In the genomic region with DNA sequence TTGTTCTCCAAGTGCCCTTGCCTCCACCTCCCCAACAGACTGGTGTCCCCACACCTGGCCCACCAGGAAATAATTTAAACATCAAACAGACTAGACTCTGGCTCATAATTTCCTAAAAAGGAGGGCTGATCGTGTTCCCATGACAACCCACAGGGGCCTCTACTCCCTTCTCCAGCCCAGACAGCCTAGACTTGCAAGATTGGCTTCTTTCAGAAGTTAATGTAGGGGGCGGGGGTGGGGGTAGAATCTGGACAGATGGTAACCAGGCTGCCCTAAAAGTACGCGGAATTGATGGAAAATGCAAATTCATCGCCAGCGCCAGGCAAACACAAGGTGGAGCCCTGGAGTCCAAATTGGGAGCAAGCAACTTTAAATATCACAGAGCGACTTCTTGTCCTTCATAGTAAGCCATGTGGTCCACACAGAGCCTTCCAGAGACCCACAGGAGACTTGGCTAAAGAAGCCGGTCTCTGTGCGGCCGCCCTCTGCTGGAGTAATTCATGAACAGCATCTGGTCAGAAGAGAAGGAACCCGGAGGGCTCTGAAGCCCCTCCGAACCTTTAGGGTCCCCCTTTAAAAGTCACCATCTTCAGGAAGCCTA, we compare ENCODE assay signal across 8 mouse cellular contexts. TPM values are rescaled to one million over a fixed set of nuclear protein-coding genes. Genes with fewer than 3 reads are reported as not detected.
DNase-seq lines count a peak whose midpoint lies in the region; ATAC-seq lines count a peak whose summit lies in the region.

No protein-coding gene starts in this region.

- no peak overlapping the region for H3K4me3 ChIP-seq in kidney, embryonic 16.5 days (ENCODE audit: low read length)
- H3K4me3 ChIP-seq in lung, embryonic 16.5 days (ENCODE audit: low read length): no peak overlapping the region

- H3K27me3 ChIP-seq in kidney, embryonic 16.5 days (ENCODE audit: insufficient read depth, low read length): no peaks in the 10 kb centered on the region
- H3K27me3 ChIP-seq in lung, embryonic 16.5 days (ENCODE audit: control insufficient read depth, insufficient read depth, low read depth, low read length): no peaks in the 10 kb centered on the region

- 0 out of 2 replicates have a peak, but pooled peaks cover 3% of the 10 kb centered on the region for H3K9me3 ChIP-seq in kidney, embryonic 16.5 days (ENCODE audit: low read length)
- H3K9me3 ChIP-seq in lung, embryonic 16.5 days (ENCODE audit: control insufficient read depth, low read length): no peaks in the 10 kb centered on the region

- ATAC-seq in frontal cortex, adult (ENCODE audit: low TSS enrichment): peak; percentile 82
- ATAC-seq in kidney, embryonic 16.5 days (ENCODE audit: low FRiP score, low TSS enrichment): peak; percentile 73; the same call in 1 of the 2 replicates
- ATAC-seq in lung, embryonic 16.5 days (ENCODE audit: low read depth): peak; percentile 79

- H3K27ac ChIP-seq in kidney, embryonic 16.5 days (ENCODE audit: low read length): no peak overlapping the region
- H3K27ac ChIP-seq in lung, embryonic 16.5 days (ENCODE audit: low read length): no peak overlapping the region

- 36% methylated on average over 12 of the region's 12 CpGs for WGBS in kidney, embryonic 16.5 days
- 29% methylated on average over 12 of the region's 12 CpGs for WGBS in lung, embryonic 16.5 days

- intact Hi-C loops in gastrocnemius, postnatal 36 days (cut with DNase I): no loop called here

- H3K4me1 ChIP-seq in kidney, embryonic 16.5 days (ENCODE audit: insufficient read depth, low read length): no peaks in the 10 kb centered on the region
- no peaks in the 10 kb centered on the region for H3K4me1 ChIP-seq in lung, embryonic 16.5 days (replicated peaks; ENCODE audit: control insufficient read depth, insufficient read depth, low read length)

- 0 out of 2 replicates have a peak overlapping the region, but pooled peaks have one; percentile 3 for H3K4me2 ChIP-seq in kidney, embryonic 16.5 days (replicated peaks; ENCODE audit: low read depth, low read length)
- no peak overlapping the region for H3K4me2 ChIP-seq in lung, embryonic 16.5 days (ENCODE audit: low read depth, low read length)

- DNase-seq in frontal cortex, postnatal 25 days (ENCODE audit: low spot score in 2 of 2): no peak
- peak; percentile 50 for DNase-seq in NIH3T3 (ENCODE audit: low read depth)
- DNase-seq in cerebellum, postnatal 14 days: peak; percentile 88 to 90
- peak; percentile 23 for DNase-seq in gastrocnemius, postnatal 36 days
- peak; percentile 27 for DNase-seq in skeletal muscle tissue, adult 2 months (ENCODE audit: low read depth, low spot score)

- no peaks in the 10 kb centered on the region for H3K36me3 ChIP-seq in kidney, embryonic 16.5 days (ENCODE audit: insufficient read depth, low read length)
- no peaks in the 10 kb centered on the region for H3K36me3 ChIP-seq in lung, embryonic 16.5 days (ENCODE audit: control insufficient read depth, insufficient read depth, low read length)

- H3K9ac ChIP-seq in kidney, embryonic 16.5 days (replicated peaks; ENCODE audit: low read length): no peak overlapping the region
- H3K9ac ChIP-seq in lung, embryonic 16.5 days (ENCODE audit: low read length): no peak overlapping the region

RNA-seq across cellular contexts. Expression of a gene that starts 31.0 kb away (rescaled TPM):
- under 1 TPM in 1 of 2 experiments, not detected in 1; 0.43 TPM for total RNA-seq in gastrocnemius, postnatal 36 days (2021)
- 8.1 and 8.2 TPM in 2 replicates for polyA plus RNA-seq in kidney, embryonic 16.5 days (2015; fragmentation: Nextera tagmentation; extraction: Ambion mirVana)
- polyA plus RNA-seq in lung, embryonic 16.5 days (2015; fragmentation: Nextera tagmentation; extraction: Ambion mirVana): 0.98 and 1.4 TPM in 2 replicates

Comparison
In these comparisons a context has a peak if more than half of its experiments do, and no peak if none do; other contexts are left out.
1. DNase-seq: peak in NIH3T3 (single experiment), cerebellum, postnatal 14 days (2 of 2), gastrocnemius, postnatal 36 days (2 of 2) and skeletal muscle tissue, adult 2 months (single experiment); none in frontal cortex, postnatal 25 days (0 of 2).
2. Peak in every context shown above with its lines, with median percentiles within 50 percentile points of each other: ATAC-seq.